Mouse (Mus musculus) ovary, postnatal 10 days (tissue): ENCODE results near the gene Ptgdr2.
A peak's percentile ranks its signal among the peaks of the same experiment; 100 is the strongest.

ENCODE experiments used
- DNase-seq: peaks from one replicate; pipeline ENCODE4 v3.0.0; 2022; ENCODE audit warnings: low spot score

Gene Ptgdr2

DNA sequence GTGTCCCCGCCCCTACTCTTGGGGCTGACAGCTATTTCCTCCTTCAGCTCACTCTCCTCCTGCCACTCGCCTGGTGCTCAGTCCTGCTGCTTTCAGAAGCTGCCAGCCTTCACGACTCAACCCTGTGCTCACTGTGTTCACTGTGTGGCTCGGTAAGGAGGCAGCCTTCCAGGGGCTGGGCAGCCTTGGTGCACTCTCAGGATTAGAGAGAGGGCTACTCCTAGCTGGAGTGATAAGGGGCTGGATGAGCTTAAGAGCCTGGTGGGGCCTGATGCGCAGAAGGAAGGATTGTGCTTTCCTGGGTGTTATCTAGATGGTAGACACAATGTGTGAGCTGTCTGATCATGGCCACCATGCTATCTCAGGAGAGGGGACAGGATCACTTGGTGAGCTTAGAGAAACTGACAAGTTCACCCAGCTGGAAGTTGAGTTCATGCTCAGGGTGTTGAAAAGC, at the start of gene Ptgdr2:
TSS of gene Ptgdr2 (plus strand) at position 51 of the 454 bp plus-strand sequence.
- no peak for DNase-seq

DNA sequence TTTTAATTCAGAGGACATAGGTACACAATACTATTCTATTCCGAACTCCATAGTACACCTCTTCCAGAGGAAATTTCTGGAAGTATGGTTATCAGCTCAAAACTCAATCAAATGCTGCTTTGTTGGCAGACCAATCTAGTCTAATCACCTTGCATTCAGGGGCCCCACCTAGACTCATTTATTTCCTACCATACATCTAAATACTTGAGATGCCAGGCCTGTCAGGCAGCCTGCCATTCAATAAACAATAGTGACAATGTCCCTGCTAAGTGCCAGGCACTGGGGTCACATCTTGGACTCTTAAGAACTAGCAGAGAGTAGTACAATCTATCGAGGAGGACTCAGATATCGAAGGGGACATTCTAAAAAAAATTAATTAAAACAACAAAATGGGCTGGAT, 44.8 kb upstream of the Ptgdr2 start:
- no peak for DNase-seq

DNA sequence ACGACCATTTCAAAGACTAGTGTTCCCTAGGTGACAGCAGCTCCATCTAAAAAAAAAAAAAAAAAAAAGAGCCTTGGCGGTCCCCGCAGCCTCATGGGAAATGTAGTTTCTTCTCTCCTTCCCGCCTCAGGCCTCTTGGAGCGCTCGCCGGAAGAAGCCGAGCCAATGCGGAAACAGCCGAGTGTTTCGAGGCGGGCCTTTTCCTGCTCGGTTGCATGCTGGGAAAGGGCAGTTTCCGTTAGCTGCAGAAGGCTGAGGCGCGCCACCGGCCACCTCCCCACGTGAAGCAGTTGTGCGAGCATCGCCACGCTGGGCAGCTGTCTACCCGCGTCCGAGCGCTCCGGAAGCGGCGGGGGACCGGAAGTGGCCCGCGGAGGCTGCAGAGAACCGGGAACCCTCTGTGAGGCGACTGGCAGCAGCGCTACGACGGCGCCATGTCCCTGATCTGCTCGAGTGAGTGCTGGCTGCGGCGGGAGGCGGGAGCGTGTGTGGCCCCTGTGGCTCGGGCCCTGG, 41.9 kb upstream of the Ptgdr2 start, which contains the start of gene Prpf19:
TSS of gene Prpf19 (plus strand) at position 216 of the 513 bp plus-strand sequence.
- DNase-seq = peak; percentile 88

DNA sequence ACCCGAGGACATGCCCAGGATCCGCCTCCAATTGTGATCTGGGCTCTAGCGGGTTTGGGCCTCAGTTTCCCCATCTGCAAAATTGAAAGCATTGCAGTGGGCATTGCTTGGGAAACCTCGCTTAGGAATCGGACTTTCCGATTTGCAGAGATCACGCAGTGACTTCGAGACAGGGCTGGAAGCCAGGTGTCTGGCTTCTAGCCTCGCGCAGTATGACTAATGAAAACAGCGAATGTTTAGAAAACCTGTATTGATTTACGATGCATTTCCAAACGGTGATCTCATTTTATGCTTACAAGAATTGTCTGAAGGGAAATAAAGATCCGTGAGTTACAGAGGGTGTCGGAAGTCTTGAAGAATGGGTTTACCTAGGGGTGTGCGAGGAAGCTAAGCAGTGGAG, 41.3 kb upstream of the Ptgdr2 start:
- no peak for DNase-seq

DNA sequence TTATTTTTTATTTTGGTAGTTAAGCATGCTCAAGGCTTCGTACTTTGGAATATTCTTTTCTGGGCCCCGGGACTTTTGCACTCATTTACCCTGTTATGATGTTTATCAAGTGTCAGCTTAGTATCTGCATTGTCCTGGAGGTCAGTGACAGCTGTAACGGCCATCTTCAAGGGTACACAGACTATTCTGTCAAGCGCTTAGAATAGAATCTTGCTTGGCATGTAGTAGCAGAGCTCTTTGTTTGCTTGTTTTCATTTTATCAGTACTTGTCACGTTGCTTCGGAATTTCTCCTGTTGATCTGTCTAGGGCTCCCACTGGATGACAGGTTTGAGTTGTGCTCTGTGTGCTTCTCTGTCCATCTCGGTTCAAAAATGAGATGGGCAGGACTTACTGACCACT, 40.1 kb upstream of the Ptgdr2 start:
- DNase-seq = no peak

DNA sequence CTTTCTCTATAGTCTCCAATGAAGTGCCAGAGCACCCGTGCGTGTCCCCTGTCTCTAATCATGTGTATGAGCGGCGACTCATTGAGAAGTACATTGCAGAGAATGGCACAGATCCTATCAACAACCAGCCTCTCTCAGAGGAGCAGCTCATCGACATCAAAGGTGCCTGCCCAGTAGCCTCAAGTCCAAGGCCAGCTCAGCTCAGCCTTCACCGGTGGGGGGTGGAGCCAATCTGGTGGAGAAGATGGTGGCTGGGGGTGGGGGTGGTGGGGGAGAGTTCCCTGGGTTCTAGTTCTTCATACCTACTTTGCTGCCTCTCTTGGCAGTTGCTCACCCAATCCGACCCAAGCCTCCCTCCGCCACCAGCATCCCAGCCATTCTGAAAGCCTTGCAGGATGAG, 39.5 kb upstream of the Ptgdr2 start:
- no peak for DNase-seq

DNA sequence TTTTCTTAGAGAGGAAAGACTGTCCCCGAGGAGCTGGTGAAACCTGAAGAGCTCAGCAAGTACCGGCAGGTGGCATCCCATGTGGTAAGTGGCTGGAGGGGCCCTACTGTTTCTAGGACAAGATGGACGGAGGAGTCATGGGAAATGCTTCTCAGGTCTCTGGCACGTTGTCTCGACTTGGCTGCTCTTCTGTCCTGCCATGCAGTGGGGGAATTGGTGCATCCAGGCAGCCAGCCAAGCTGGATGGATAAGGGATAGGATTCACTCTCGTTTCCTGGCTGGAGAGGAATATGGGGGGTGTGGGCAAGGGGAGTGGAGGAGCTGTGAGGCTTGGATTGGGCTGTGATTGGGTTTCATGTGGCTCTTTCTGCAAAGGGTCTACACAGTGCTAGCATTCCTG, 36.6 kb upstream of the Ptgdr2 start:
- no peak for DNase-seq

DNA sequence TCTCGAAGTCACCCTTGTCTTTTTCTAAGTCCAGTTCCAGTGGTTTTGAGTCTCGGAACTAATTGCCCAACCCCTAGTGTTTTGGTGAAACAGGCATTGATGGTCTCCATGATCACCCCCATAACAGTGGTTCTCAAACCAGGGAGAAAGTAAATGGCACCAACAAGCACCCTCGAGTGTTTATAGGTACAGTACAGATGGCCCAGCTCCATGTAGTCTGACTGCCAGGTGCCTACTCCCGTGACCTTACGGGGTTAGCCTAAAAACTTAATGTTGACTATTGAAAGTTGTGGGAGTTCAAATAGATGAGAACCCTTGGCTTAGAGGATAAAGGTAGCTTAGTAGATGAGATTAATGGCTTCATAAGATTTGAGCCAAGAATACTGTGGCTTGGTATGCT, 35.9 kb upstream of the Ptgdr2 start:
- DNase-seq = no peak

DNA sequence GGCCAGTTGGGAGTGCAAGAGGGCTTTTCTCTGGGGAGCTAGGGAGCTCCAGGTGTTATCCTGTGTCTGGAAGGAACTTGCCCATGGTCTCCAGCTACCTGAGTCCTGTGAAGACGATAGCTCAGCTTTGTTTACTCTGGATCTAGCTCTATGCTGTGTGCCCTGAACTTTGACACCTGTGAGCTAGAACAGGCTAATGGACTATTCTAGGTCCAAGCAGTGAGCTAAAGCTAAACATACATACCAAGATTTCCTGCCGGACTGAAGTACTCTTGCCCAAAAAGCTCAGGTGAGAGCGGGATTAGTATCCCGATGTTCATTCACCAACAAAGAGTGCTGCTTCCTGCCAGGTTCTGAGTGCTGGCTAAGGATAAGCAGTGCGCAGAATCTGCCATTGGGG, 32.4 kb upstream of the Ptgdr2 start:
- no peak for DNase-seq

DNA sequence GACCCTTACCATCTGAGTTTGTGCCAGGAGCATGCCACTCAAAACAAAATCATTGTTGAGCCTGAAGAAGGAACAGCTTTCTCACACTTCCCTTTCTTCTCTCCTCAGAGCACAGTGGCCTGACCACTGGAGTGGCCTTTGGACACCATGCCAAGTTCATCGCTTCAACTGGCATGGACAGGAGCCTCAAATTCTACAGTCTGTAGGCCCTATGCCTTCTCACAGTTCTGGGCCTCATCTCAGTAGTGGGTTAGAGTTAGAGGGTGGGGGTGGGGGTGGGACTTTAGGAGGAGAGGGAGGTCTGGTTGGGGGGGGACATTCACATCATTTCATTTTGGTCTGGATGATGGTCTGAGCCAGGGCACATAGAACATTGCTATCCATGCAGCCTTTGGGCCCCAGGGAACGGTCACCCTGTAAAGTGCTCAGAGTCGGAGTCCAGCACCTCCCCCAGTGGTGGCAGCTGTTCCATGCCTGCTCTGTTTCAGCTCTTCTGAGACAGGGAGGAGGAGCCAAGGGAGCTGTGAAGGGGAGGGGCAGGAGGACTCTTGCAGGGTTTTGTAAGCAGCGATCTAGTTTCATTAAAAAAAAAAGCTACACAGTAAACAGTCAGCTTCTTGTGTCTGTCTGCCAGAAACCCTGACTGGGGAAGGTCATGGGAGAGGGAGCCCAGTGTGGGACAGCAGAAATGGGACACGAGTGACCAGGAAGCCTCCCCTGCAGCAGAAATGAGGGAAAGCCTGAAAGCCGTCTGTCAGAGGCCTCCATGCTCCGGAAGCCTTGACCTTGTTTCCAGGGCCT, 31.8 kb upstream of the Ptgdr2 start:
- DNase-seq = peak; percentile 26

DNA sequence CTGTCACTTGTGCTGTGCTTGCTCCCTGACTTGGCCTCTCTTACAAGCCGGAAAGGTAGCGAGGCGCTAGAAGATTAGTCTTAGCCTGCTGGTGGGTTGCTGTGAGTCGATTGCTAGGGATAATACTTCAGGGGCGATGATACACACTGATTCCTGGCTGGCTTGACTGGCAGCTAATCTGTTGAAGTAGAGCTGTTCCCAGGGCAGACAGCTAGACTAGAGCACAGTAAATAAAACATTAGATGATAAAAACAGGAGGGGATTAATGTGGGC, 31.3 kb upstream of the Ptgdr2 start:
- no peak for DNase-seq

DNA sequence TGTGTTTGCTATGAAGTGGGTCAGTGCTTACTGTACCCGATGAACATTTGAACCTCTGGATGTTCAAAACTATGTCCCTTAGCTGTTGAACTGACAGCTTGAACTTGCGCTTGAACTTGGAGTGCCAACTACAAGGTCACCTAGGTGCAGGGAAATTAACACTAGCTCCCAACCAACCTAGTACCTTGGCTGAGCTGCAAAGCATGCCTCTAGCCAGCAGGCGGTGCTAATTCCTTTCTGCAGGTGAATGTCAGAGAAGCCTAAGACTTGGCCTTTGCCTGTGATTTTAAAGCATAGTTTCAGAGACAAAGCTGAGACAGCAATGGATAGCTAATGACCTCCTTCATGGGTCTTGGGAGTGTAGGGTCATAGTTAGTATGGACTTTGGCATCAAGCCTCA, 29.1 kb upstream of the Ptgdr2 start:
- DNase-seq = no peak

DNA sequence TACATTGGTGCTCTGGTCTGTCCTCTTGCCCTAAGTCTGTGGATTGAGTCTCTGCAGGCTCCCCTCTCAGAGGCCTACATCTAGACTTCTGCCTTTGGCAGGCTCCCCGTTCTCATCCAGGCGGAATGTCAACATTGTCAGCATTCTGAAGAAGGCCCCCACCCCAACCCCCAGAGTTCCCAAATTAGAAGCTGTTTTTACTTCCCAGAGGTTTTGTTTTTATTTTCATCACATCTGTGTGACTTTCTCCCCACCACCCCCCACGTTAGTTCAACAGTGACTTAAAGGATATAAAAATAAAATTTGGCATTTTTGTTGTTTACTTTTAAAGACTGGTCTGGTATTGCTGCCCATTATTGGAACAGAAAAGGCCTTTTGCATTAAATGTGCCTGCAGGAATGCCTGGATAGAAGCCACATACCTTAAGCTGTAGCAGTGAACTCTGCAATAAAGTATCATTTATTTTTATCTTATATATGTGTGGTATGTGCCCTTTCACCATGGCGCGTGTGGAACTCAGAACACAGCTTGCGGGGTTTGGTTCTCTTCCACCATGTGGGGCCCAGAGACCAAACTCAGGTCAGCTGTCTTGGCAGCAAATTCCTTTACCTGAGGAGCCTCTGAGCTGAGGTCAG, 27.8 kb upstream of the Ptgdr2 start:
- DNase-seq = no peak

DNA sequence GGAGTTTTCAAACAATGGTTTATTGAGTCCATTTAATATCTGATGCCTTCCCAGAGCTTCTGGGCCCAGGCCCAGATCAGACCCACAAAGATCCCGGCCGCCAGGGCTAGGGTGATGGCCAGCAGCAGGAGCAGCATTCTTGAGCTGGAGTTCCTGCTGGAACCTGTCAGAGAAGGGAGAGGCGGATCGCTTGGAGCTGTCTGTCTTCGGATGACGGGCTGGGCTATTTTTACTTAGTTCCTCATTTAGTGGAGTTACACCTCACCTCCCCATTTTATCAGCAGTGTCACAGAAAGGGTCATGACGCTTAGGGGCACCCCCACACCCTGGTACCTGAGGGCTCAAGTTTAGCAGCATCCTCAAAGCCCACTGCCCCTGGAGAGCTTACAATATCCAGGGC, 22.7 kb upstream of the Ptgdr2 start:
- DNase-seq = no peak

DNA sequence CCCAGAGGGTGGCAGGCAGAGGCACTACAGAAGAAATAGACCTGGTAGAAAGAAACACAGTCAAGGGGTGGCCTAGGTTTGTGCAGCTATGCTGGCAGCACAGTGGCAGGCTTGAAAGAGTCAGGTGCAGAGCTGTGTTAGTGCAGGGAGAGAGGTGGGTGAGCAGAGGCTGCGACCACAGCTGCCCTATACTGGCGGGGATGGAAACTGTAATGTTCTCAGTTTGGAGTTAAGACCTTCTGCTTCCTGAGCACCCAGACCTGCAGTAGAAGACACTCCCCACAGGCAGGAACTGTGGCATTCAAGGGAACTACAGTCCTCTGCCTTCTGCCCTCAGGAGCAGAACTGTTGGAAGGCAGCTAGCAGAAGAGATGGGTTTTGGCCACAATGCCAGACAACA, 22.1 kb upstream of the Ptgdr2 start:
- no peak for DNase-seq

DNA sequence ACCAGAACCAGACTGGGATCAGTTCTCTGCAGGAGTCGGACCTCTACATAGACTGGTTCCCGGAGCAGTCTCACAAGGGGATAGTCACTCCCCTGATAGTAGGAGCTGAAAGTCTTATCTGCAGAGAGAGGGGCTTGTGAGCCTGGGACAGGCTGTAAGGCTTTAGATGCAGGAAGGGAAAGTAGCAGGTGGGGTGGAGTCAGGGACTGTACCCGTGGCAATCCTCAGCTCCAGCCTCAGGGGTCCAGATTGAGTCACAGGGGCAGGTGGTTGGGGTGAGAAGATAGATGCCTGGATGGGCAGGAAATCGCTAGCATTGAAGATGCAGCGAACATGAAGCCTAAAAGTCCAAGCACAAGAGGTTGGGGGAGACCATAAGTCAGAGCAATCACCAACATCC, 20.5 kb upstream of the Ptgdr2 start:
- no peak for DNase-seq

DNA sequence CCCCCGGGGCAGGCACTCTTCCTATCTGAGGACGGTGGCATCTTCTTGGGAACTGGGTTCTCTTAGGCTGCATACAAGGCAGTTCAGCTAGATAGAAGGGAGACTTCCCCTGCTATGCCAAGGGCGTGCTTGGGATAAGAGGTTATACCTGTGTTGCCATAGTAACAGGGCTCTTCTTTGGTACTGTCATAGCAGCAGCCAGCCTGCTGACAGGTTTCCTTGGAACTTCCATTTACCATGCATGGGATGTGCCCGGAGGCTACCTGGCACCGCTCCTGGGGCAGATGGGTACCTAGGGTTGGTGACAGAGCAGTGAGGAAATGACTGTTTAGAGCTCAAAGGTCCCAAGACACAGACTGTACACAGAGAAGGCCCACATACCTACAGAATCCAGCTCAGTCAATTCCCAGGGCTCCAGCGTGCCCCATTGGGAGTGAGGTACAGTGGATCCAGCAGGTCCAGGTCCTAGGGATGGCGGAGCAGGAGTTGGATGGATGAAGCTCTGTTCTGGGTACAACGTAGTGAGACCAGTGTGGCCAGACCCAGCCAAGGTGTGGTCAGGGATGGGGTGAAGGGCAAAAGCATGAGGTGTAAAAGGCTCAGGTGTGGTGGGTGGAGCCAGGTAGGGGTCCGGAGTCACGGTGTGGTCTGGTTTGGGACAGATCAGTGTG, 18.5 kb upstream of the Ptgdr2 start:
- DNase-seq = no peak

DNA sequence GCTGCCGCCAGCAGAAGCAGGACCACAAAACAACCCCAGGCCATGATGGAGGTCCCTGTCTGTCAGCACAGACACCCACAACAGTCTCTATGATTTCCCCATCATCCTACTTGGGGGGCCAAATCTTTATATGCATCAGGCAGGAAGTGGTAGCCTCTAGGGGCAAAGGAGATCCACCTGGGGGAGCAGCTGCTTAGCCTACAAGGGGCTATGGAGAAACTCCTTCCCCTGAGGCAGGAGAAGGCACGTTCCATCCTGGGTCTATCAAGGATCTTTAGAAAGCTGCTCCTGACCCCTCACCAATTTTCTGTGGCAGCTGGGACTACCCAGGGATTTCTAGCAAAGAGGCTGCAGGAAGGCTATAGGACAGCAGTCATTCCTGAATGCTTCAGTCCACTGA, 16.4 kb upstream of the Ptgdr2 start, which contains the start of gene Zp1:
TSS of gene Zp1 (minus strand) at position 101 of the 400 bp plus-strand sequence.
- no peak for DNase-seq

DNA sequence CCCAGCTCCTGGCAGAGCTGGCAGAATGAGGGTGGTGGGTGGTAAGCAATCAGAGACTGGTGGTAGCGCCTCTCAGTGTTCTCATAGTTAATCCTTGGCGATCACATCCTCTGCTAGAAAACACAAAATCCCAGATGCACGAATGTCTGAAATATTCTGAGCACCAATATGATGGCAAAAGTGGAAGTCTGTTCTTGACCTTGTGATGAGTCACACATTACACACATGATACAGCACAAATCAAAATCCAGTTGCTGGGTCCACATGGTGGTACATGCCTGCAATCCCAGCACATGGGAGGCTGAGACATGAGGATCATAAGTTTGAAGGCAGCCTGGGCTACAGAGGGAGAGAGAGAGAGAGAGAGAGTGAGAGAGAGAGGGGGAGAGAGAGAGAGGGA, 15.9 kb upstream of the Ptgdr2 start:
- DNase-seq = no peak

DNA sequence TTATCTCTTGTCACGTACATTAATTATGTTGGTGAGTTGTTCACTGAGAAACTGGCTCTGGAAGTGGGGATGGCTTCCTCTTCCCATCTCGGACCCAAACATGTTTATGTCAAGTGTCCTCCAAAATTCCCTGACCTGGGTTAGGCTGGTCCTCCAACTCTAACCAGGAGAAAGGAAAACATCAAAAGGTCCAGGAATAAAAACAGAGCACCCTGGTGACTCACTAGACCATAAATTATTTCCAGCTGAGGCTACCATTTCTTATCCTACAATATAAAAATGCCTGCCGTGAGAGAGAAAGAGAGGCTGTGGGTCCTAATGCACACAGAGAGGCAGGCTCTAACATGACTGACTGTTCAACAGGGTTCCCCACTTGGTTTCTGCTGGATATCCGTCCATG, 12.7 kb upstream of the Ptgdr2 start:
- no peak for DNase-seq

DNA sequence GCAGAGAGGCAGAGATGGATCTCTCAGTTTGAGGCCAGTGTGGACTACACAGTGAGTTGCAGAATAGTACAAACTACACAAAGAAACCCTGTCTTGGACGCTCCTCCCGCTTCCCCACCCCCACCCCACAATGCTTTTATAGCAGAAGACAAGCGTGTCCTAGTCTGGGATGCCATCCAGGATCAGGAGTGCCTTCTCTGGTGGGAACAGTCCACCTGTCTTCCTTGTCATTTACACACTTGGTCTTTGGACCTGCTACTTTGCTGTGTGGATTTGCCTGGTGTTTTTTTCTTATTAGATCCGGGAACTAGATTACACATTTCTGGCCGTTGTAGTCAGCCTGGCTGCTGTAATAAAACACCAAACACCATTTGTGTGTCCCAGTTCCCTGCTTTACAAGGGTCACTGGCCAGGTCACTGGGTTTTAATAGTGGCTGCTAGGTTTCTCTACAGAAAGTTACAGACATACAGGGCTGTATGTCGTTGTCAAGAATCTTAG, 10.8 kb upstream of the Ptgdr2 start:
- DNase-seq = no peak

DNA sequence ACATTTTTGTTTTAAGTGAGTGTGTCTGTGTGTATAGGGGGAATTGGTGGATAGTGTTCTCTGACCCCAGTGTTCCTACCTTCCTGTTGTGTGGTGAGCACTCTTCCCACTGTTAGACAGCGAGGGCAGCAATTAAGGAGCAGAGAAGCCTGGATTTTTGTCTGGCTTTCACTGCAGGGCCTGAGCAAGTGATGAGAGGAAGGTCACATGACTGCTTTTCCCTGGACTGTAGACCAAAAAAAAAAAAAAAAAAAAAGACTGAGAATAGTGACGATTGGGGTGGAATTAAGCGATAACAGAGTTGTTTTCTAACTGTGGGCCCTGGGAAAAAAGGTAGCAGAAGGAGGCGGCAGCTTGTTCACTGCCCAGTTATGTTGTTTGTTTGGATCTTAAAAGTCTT, 10.3 kb upstream of the Ptgdr2 start:
- no peak for DNase-seq

DNA sequence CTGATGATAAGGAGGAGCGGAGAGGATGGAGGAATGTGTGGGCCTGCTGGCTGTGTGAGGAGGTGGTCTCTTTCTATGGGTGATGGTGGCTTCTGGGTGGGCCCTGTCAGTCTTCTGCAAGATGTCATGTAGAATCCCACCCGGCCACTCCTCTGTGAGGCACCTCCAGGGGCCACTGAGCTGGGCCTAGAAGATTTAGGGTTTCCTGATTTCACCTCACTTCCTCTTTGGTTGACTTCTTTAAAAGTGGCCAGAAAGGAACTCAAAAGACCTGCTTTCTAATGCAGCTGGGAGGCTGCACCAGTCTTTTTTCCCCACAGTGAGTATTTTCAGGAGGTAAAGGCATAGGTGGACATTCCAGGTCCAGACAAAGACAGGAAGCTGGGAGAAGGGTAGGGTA, 6.3 kb upstream of the Ptgdr2 start:
- DNase-seq = no peak
